Mouse (Mus musculus) large intestine, adult 2 months (tissue): ENCODE data around the gene Haus3. TPM values are rescaled to one million over a fixed set of nuclear protein-coding genes. Genes with fewer than 3 reads are reported as not detected.

Experiments used
- DNase-seq: peaks from one replicate; pipeline ENCODE4 v3.0.0-alpha.2; 2012; ENCODE audit warnings: low read depth, low spot score
- WGBS: fragments of 180-500 bp; shearing (Covaris S2); methylation state at CpG from one replicate; pipeline ENCODE4 v1.1.7; 2018; 5-methylcytosine and 5-hydroxymethylcytosine counted together
- polyA plus RNA-seq: library from polyadenylated mRNA; depleted of rRNA; stranded (reverse); fragments of >200 nt; gene quantifications from 2 replicates; pipeline ENCODE4 v1.2.3, GENCODE M21; 2012; rRNA removed

Haus3 gene
- polyA plus RNA-seq, result 0.77 and 0.97 TPM in 2 replicates

DNA sequence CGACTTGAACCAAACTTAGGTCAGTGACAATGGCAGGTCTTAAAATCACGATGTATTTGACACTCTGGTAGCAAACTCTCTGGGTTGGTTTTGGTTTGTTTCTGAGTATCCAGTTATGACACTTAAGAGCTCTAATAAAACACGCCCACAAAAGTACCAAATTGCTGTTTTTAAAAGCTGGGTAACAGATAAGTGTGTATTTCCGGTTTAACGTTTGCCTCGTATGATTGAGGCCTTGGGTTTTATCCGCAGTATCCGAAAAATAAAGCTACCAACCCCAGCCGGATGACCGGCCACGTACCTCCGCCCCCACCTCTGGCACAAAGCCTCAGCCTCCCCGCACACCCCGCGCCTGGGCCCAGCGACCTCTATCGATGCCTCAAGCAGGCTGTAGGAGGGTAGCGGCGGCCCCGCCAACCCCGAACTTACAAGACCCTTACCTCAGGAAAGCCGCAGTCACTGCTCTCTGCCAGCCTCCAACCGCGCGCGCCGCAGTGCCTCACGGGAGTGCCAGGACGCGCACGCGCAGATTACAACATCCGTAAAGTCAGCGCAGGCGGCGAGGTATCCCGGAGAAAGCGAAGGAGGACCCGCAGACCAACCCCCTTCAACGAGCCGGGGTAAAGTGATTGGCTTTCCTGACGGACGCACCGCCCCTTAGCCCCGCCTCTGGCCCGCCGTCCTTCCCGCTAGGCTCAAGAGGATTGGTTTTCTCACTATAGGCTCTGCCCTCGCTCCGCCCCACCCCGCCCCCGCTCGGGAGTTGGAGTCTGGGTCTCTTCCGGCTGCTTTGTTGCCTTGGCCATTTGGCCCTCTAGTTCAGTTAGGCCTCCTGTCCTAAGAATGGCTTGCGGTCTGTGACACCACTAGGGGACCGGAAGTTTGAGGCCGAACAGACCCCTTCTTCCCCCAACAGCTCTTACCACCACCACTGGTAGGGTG, at the start of gene Haus3, which contains the start of gene Poln:
TSS of gene Haus3 (minus strand) at position 578 of the 942 bp plus-strand sequence.
TSS of gene Poln (minus strand) at position 499 of the 942 bp plus-strand sequence.
- peak; percentile 86 for DNase-seq
- WGBS, result under 1% methylated on average over 57 of the region's 57 CpGs

DNA sequence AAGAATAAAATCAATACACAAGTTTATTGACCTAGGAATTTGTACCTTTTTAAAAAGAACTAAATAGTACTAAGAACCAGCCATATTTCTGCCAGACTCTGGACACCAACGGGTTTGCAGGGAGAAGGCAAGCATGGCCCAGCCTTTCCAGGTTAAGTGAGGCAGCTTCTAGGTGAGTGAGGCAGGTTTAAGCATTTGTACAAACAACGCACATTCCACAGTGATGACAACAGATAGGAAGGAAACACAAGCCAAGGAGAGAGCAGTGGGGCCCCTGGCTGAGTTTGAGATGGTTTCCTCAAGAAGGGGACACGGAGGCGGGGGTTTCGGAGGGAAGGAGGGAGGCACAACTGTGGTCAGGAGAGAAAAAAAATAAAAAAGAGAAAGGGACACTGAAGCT, 49.3 kb upstream of the Haus3 start:
- no peak for DNase-seq
- WGBS, result 38% methylated on average over 5 of the region's 5 CpGs

DNA sequence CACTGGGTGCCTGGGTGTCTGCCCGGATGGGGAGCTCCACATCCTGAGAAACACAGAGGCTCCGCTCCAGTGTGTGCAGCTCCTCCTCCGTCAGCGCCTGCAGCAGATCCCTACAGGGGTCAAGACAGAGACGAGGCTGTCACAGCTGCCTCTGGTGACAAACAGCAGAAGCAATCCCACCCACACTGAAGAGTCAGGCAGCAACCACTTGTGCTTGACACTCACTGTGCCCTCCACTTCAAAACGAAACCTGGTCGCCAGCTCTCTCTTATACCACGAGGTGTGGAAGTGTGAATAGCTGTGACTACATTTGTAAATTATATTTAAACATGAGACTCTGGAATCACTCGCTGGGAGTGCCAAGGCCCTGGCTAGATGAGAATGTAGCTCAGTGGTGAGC, 48.4 kb upstream of the Haus3 start:
- DNase-seq, result no peak
- 53% methylated on average over 9 of the region's 9 CpGs for WGBS

DNA sequence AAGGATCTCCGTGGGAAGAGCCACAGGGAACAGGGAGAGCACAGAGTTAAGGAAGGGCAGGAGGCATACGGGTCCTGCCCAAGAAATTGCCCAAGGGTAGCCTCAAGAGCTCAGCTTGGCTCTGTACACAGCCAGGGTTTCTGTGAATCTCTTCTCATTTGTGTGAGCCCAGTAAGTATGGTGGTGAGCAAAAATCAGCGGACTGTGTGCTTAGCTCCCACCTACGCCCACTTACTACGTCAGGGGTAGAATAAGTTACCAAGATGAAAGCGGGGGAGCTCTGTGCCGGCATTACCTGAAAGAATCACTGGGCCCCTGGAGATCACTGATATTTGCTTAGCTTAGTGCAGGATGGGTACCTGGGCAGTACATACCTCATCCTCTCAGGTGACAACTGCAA, 46.7 kb upstream of the Haus3 start:
- WGBS, result 73% methylated on average over 7 of the region's 7 CpGs
- DNase-seq, result no peak

DNA sequence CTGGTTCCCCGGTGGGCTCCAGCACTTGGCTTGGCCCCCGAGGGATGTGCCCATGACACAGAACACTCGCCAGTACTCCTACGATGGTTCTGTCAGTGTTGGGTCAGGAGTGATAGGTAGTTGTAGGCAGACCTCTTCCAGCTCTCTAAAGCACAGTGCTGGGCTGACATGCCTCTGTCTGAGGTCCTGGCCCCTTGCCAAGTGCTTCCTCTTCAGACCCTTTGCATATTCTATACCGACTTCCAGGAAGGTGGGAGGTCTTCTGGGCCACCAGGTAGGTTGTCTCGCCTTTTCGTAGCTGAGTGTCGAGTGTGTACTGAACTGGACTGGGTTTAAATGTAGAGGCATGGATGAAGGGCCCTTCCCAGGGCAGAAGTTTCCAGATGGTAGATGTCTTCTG, 44.3 kb upstream of the Haus3 start:
- DNase-seq, result no peak
- WGBS, result 56% methylated on average over 8 of the region's 8 CpGs

DNA sequence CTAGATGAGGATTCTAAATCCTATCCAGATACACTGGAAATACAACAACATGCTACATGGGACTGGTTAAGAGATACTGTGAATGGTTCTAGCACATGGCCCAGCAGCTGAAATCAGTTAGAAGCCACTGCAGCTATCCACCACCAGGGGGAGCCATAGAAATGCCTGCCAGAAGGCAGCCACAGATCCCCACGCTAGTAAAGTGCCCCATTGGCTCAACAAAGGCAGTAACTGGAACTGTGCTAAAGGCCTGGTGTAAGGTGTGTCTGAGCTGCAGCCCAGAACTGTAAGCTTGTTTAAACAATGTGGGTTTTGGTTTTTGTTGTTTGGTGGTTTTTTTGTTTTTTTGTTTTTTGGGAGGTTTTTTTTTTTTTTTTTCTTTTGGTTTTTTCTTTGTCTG, 41.0 kb upstream of the Haus3 start:
- no peak for DNase-seq
- 0% methylated on average over 1 of the region's 1 CpGs for WGBS

DNA sequence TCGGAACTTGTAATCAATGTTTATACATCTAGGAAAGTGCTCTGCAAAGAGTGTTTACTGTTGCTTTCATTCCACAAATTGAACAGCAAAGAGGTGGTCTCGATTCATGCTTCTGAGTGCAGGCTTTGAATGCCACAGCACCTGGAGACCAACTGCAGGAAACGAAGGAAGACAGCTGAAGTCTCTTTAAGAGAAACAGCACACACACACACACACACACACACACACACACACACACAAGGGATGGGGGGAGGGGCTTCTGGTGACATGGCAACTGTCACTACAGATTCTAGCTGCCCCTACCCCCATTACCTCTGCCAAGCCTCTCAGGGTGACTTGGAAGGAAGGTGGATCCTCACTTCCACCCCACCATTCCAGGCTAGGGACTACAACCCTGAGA, 38.2 kb upstream of the Haus3 start:
- DNase-seq, result no peak
- 19% methylated on average over 3 of the region's 3 CpGs for WGBS

DNA sequence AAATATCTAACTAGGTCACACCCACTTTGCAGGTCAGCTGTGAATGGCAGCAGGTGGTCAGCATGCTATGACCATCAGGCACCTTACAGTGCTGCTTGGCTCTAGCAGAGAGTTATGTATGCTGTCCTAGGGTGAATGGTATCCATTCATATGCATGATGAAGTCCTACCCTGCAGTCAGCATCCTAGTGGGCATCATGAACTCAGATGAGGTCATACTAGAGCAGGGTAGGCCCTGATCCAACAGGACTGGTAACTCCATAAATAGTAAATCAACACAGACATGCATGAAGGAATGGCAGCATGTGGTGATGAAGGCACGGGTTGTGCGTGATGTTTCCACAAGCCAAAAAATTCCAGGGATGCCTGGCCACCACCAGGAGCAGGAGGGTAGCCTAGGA, 36.5 kb upstream of the Haus3 start:
- 58% methylated on average over 2 of the region's 2 CpGs for WGBS
- DNase-seq, result no peak

DNA sequence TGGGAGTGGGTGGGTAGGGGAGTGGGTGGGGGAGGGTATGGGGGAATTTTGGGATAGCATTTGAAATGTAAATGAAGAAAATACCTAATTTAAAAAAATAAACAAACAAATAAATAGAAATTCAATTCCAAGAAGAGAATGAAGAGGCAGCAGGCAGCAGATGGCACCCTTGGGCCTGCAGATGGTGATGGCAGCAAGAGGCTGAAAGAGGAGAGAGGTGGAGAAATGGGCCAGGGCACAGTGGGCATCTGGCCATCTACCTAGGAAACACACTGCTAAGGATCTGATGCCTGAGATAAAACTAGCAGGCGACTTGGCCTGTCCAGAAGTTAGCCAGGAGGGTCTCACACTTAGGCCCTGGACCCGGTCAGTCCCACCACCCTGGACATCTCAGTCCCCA, 35.6 kb upstream of the Haus3 start:
- 84% methylated on average over 2 of the region's 2 CpGs for WGBS

DNA sequence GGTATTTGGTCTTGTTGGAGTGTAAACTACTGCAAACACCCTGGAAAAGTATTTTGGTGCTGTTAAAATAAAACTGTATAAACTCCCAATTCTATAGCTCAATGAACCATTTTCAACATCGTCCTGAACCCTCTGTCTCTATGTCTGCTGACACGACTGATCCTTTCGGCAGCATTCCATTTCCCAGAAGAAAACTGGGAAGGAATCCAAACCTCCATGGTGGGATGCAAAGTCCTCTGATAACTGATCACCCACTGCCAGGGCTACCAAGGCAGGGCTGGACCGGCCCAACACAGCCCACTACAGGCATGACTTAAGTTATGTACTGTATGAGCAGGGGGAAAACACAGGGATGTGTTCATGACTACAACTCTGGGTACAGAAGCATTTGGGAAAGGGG, 32.7 kb upstream of the Haus3 start:
- WGBS, result 73% methylated on average over 4 of the region's 4 CpGs

More for the DNA sequence above, 35.6 kb upstream of the Haus3 start:
- DNase-seq, result no peak

DNA sequence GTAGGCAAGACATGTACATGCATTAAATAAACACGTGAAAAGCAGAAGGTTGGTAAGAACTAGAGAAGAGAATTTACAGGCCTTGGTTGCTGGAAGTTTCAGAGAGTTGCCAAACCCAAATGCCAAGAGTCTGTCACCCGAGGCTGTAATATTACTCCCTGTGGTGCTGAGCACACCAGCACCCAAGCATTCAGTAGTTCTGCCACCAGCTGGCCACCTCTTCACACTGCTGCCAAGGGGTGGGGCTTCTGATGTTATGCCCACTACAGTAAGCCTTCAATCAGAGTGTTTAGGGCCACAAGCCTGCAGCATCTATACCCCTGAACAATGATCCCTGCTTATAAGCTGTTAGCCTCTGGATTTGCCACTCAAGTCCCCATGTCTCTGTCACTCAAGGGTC, 32.1 kb upstream of the Haus3 start:
- WGBS, result 32% methylated on average over 2 of the region's 2 CpGs
- DNase-seq, result no peak

More for the DNA sequence above, 32.7 kb upstream of the Haus3 start:
- DNase-seq, result no peak

DNA sequence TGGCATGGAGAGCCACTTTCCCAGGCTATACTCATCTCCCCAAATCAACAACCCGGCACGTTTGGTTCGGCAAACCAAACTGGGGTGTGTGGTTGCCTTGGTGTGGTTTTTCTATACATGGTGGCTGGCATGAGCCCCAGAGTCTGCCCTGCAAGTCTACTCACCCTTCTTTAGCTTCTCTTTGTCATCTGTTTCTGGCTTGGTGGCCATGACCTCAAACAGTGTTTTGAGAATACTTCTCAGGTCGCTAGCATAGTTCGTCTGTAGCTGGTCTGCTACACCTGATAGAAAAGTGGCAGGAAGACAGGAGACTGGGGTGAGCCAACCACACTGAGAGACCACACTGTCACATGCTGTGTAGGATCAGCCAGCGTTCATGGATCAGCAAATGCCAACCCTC, 29.3 kb upstream of the Haus3 start:
- 77% methylated on average over 6 of the region's 6 CpGs for WGBS
- no peak for DNase-seq

DNA sequence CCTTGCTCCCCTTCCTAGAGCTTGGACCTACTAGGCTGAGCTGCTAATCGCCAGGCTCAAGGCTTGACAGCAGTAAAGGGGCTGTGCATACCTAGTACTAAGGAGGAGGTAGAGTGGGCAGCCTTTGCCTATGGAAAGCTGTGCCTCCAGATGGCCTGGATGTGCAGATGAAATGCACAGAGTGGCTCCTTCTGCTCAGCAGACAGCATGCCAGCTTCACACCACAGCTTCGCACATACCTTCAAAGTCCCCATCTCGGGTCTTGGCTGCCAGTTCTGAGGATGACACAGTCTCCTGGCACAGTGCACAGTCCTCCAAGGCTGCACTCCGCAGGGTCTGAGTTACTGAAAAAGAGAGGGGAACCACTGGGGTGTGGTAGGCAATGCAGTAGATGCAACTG, 27.9 kb upstream of the Haus3 start:
- 82% methylated on average over 4 of the region's 4 CpGs for WGBS
- no peak for DNase-seq

DNA sequence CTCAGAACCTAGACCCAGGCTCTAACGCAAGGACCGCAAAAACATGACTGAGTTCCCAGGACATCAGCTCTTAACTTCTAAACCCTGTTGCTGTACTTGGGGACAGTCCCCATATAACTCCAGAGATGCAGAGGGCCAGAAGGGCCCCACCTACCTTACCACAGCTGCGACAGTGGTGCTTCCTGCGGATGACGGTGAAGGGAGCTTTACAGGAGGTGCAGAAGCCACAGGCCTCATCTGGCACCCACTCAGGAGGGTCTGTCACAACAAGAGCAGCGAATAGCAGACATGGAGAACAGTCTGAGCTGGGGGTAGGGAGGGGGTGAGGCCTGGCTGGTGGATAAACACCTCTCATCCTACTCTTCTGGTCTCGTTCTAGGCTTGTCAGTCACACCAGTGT, 27.1 kb upstream of the Haus3 start:
- WGBS, result 72% methylated on average over 7 of the region's 7 CpGs
- no peak for DNase-seq

DNA sequence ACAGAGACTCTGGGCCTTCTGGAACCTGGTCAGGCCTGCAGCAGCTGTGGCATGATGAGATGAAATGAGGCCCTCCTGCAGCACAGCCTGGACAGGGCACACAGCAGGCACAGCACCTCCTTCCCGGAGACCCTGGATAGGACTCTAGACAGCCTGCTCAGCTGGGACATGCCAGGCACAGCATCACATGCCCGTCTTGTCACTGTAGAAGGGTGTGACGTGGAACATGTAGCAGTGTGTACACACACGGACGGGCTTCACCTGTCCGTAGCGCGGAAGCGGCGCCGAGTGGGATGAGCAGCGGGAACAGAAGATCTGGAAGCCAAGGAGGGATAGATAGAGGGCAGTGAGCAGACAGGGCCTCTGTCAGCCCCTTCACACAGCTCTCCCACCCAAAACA, 26.5 kb upstream of the Haus3 start:
- DNase-seq, result no peak
- 92% methylated on average over 12 of the region's 12 CpGs for WGBS

DNA sequence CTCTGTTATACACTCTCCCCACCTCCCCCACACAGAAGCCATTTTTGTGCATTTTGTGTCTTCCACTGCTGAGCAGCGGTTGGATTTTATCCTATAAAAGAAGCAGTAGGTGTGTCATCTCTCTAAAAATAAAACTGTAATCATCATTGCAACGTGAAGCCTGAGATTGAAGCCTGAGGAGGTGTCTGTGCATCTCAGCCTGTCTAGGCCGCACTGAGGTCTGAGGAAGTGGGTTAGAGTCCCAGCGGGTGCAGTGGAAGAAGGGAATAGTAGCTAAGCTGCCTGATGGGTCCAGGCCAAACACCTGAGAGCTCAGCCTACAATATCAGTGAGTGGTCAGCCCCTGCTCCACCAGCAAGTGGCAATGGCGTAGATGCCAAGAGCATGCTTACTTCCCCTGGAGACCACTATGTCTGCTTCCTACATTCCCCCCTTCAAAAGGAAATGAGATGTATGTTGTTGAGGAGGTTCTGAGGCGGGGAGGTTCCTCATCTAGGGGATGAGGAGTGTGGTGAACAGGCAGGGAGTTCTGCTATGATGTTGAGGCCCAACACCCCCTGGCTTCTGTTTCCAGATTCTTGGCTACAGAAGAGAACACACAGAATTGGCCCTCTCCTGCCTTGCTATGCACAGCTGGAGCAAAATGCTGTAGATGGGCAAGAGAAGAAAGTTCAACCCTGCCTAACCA, 25.8 kb upstream of the Haus3 start:
- no peak for DNase-seq
- WGBS, result 72% methylated on average over 6 of the region's 6 CpGs

DNA sequence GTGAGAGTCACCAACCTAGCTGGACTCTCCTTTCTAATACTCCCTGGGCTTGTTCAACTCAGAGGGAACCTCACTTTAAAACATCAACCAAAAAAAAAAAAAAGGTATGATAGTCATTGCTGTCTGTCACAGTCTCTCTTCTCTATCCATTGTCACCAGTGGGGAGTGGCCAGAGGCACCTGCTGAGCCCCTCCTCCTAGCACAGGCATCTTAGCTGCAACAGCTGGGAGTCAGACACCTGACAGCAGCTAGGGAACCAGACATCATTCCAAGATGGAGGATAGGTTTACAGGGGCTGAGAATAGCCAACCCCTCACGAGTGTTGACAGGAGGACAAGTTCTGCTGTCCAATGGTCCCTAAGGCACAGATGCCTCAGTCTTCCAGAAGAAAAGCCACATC, 25.1 kb upstream of the Haus3 start:
- DNase-seq, result no peak
- WGBS, result 31% methylated on average over 1 of the region's 1 CpGs

DNA sequence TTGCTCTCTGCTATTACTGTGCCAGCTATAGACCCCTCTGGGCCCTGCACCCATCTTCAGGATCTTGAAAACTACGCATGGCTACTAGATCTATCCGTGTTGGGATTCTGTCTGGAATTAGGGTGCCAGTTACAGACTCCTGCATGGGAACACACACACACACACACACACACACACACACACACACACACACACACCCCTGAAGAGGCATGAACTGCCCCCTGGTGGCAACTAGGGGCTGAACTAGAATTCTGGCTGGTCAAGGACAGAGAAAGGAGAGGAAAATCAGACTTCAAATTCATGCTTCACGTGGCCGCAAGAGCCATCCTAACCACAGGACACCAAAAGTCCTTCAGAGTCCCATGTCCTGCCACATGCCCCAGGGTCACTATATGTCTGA, 22.5 kb upstream of the Haus3 start:
- WGBS, result 80% methylated on average over 4 of the region's 4 CpGs
- DNase-seq, result no peak

DNA sequence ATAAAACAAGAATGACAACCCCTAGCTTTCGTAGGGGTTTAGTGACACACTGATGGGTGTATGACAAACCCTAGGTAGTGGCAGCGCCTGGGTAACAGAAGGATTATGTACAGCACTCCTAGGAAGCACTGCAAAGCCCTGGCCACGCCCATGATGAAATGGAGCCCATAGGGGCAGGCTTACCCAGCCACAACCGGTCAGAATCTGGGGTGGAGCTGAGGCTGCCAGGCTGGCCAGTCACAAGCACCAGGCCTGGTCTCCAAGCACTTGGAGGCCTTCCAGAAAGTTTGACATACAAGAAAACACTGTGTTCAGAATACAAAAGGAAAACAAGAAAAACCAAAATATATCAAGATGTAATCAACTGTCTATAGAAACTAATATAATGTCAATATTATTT, 21.7 kb upstream of the Haus3 start:
- WGBS, result 47% methylated on average over 4 of the region's 4 CpGs
- no peak for DNase-seq

DNA sequence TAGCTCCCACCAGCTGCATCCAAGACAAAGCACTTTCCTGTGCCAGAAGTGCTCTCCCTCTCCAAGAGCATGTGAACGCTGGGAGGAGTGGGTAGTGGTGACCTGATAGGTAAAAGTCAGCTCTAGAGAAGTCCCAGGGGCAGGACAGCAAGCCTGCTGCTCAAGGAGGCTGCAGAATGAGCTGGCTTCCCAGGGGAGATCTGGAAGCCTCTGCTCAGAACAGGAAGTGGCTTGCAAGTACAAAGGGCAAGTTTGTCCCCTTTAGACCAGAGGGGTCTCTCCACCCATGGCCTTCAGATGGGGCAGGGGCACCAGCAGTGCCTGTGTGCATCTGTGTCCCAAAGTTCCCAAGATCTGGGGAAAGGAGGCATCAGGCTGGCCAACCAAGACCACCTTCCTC, 20.2 kb upstream of the Haus3 start:
- 85% methylated on average over 1 of the region's 1 CpGs for WGBS
- DNase-seq, result no peak

DNA sequence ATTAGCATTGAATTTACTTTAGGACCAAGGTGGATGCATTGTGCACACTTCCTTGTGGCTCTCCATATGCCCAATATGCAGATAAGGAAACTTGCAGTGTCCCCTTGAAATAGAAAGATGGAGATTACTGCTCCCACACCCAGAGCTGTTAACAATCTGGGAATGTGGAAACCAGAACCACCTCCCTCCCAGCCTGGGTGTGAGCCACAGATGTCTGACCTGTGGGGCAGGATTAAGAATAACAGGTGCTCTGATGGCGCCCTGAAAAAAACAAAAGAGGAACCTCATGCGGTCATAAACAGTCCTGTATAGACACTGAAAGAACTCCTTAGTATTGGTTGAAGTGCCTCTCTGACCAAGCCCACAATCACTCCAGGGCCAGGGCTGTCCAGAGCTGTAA, 19.5 kb upstream of the Haus3 start:
- 30% methylated on average over 2 of the region's 2 CpGs for WGBS
- no peak for DNase-seq
